Mouse (Mus musculus) heart, postnatal 0 days (tissue): ENCODE data around the gene Btbd11.

Source experiments
- CTCF ChIP-seq: IDR thresholded peaks from 2 replicates; pipeline ENCODE4 v1.5.1; 2016; ENCODE audit warnings: antibody characterized with exemption, control low read depth, low read depth
- EP300 ChIP-seq: IDR thresholded peaks from 2 replicates; pipeline ENCODE4 v1.6.1; 2016; ENCODE audit warnings: antibody characterized with exemption, low read depth

- TF ChIP-seq CTCF = no peak
- TF ChIP-seq EP300 = no peak
Measured at GRCm38 (mm10) chr10:85533192-85533710, 146.6 kb downstream of the Btbd11 start.
